Mouse (Mus musculus) midbrain, embryonic 15.5 days (tissue): ENCODE measurements around the gene Olfr619. TPM values are rescaled to one million over a fixed set of nuclear protein-coding genes. Genes with fewer than 3 reads are reported as not detected.

Source experiments
- ATAC-seq: fragments of 200-750 bp; cut with Nextera tagmentation; replicated peaks from 2 replicates; pipeline ENCODE4 v1.8.0; 2017; ENCODE audit warnings: moderate TSS enrichment
- H3K27ac ChIP-seq: fragments of 300-500 bp; sonication (generic); 2 replicates; pipeline ENCODE4 v1.5.1; 2015; ENCODE audit warnings: mild to moderate bottlenecking, inconsistent platforms
- H3K27me3 ChIP-seq: fragments of 300-500 bp; sonication (generic); replicated peaks from 2 replicates; pipeline ENCODE4 v1.6.1; 2015; ENCODE audit warnings: inconsistent platforms
- H3K36me3 ChIP-seq: fragments of 300-500 bp; sonication (generic); replicated peaks from 2 replicates; pipeline ENCODE4 v1.6.1; 2015; ENCODE audit warnings: inconsistent platforms
- H3K4me1 ChIP-seq: fragments of 300-500 bp; sonication (generic); 2 replicates; pipeline ENCODE4 v1.6.1; 2015; ENCODE audit warnings: inconsistent platforms
- H3K4me2 ChIP-seq: fragments of 300-500 bp; sonication (generic); 2 replicates; pipeline ENCODE4 v1.6.1; 2015; ENCODE audit warnings: inconsistent platforms, mild to moderate bottlenecking, moderate library complexity
- H3K4me3 ChIP-seq: fragments of 300-500 bp; sonication (generic); 2 replicates; pipeline ENCODE4 v1.5.1; 2015; ENCODE audit warnings: mild to moderate bottlenecking, inconsistent platforms
- H3K9ac ChIP-seq: fragments of 300-500 bp; sonication (generic); 2 replicates; pipeline ENCODE4 v1.6.1; 2015; ENCODE audit warnings: mild to moderate bottlenecking, inconsistent platforms
- H3K9me3 ChIP-seq: fragments of 300-500 bp; sonication (generic); 2 replicates; pipeline ENCODE4 v1.6.1; 2016; ENCODE audit warnings: inconsistent platforms
- WGBS: fragments of 180-500 bp; shearing (Covaris S2); methylation state at CpG from one replicate; pipeline ENCODE4 v1.1.7; 2015; ENCODE audit warnings: mixed read lengths; 5-methylcytosine and 5-hydroxymethylcytosine counted together
- microRNA-seq: library from miRNA; unstranded; fragments of <30 nt; microRNA quantifications from one replicate; pipeline ENCODE4, GENCODE M21; 2016
- polyA plus RNA-seq: library from polyadenylated mRNA; unstranded; fragments of >200 nt; fragmentation: Nextera tagmentation; extraction: Ambion mirVana; gene quantifications from 2 replicates; pipeline ENCODE4 v1.2.1, GENCODE M21; 2015

Gene Olfr619
- polyA plus RNA-seq: not detected in 2 replicates

DNA sequence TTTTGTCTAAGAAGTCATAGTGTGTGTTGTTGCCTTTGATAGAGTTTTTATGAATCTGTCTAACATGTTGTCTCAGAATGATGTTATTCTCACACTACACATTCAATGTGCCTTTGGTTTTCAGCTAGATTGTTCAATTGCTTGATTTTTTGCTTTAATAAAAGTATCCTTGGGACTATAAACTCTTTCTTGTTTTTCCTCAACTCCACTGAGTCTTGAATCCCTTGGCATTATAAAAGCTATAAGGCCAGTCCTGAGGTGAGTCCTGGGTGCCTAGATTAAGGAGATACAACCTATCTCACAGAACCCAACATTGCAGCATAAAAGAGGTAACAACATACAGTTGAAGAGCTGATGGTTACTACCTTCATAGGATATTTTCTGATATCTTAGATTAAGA, at the start of gene Olfr619:
Gene Olfr619, plus strand, starts transcription at position 301 of the 400 bp plus-strand sequence.
- Histone ChIP-seq H3K4me2 (no peak within 1 kb of the TSS), H3K27me3 (no peaks in the 10 kb centered on the region), H3K4me3 (no peak within 1 kb of the TSS), H3K9me3 (no peaks in the 10 kb centered on the region), H3K4me1 (no peaks in the 10 kb centered on the region), H3K27ac (no peak within 1 kb of the TSS), H3K36me3 (no peaks in the 10 kb centered on the region), H3K9ac (no peak within 1 kb of the TSS)
- no peak for ATAC-seq

DNA sequence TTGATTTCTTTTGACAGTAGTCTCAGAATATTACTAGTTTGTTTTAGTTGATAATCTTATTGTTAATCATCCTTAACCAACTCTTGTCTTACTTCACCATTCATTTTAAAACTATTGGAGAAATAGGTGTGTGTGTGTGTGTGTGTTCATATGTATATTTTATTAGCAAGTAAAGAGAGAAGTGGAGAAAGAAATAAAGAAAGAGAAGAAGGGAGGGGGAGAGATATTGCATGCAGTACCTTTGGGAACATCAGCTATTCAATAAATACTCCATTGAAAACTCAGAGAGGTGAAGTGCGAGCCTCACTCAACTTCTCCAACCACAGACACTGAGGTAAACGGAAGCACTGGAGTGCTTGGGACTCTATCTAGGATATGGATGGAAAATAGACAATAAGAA, 44.6 kb upstream of the Olfr619 start, which contains the start of gene Olfr615:
Gene Olfr615, plus strand, starts transcription at position 301 of the 400 bp plus-strand sequence.
- no peak within 1 kb of the TSS for H3K27ac ChIP-seq
- H3K27me3 ChIP-seq: no peaks in the 10 kb centered on the region
- no peaks in the 10 kb centered on the region for H3K4me1 ChIP-seq
- H3K9me3 ChIP-seq: no peaks in the 10 kb centered on the region
- H3K9ac ChIP-seq: no peak within 1 kb of the TSS
- H3K4me3 ChIP-seq: no peak within 1 kb of the TSS
- no peak within 1 kb of the TSS for H3K4me2 ChIP-seq
- no peaks in the 10 kb centered on the region for H3K36me3 ChIP-seq
- WGBS: 86% methylated on average over 2 of the region's 2 CpGs
- no peak for ATAC-seq

DNA sequence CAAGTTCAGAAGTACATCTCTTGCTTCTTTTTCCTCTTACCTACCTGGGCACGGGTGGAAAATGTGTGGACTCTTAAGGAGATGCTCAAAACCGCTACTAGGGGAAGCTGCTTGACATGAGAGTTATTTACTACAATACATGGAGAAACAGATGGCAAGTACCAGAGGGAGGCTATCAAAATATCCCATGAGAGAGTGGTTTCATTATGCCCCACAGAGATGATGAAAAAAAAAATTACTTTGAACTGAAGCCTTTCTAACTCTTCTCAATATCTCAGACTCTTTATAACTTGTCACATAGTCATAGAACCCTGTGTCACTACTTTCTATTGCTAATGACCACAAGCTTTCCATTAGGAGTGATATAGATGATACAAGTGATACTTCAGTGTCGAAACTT, 31.3 kb upstream of the Olfr619 start, which contains the start of gene Olfr616:
Gene Olfr616, minus strand, starts transcription at position 101 of the 400 bp plus-strand sequence.
- no peak within 1 kb of the TSS for H3K27ac ChIP-seq
- no peak for ATAC-seq
- whole genome bisulfite sequencing: 77% methylated on average over 3 of the region's 3 CpGs
- H3K9me3 ChIP-seq: no peaks in the 10 kb centered on the region
- H3K4me2 ChIP-seq: no peak within 1 kb of the TSS
- no peak within 1 kb of the TSS for H3K9ac ChIP-seq
- no peak within 1 kb of the TSS for H3K4me3 ChIP-seq
- no peaks in the 10 kb centered on the region for H3K36me3 ChIP-seq
- no peaks in the 10 kb centered on the region for H3K4me1 ChIP-seq
- H3K27me3 ChIP-seq: no peaks in the 10 kb centered on the region

DNA sequence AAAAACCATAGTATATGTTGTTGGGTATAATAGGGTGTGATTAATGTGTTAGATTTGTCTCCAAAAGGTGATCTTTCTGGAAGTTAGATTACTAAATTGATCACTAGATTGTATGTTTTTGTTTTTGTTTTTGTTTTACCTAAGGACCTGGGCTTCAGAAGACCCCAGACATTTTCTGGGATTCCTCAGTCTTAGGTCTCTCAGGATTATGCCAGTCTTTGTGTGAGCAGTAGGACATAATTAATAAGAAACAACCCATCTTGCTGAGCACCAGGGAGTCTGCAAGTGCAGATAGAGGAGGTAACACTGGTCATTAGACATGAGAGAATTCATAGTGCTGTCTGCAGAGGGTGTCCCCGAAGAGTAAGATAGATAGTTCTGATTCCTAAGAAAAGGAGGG, 27.6 kb upstream of the Olfr619 start, which contains the start of gene Olfr617:
Gene Olfr617, plus strand, starts transcription at position 301 of the 400 bp plus-strand sequence.
- Histone ChIP-seq H3K4me2 (no peak within 1 kb of the TSS), H3K36me3 (no peaks in the 10 kb centered on the region), H3K9ac (no peak within 1 kb of the TSS), H3K9me3 (no peaks in the 10 kb centered on the region), H3K27me3 (no peaks in the 10 kb centered on the region), H3K27ac (no peak within 1 kb of the TSS), H3K4me1 (no peaks in the 10 kb centered on the region), H3K4me3 (no peak within 1 kb of the TSS)
- no peak for ATAC-seq
- WGBS: 90% methylated on average over 1 of the region's 1 CpGs

DNA sequence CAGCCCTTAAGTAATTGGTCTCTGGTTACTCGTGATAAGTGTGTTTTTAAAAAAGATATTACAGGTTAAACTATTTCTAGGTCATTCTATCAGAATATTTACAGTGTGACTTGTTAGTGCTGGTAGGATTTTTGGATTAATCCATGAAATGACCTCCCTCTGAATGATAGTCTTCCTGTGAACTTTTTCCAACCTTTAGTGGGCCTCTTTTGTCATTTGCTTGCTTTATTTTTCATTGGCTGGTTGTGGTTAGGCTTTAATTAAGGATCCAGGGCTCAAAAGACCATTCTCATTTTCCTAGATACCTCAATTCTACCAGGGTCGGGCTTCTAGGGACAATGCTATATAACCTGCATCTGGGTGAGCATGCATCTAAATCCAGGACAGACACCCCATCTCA, 10.6 kb upstream of the Olfr619 start, which contains the start of gene Olfr618:
Gene Olfr618, plus strand, starts transcription at position 301 of the 400 bp plus-strand sequence.
- no peaks in the 10 kb centered on the region for H3K36me3 ChIP-seq
- 66% methylated on average over 2 of the region's 2 CpGs for WGBS
- no peaks in the 10 kb centered on the region for H3K4me1 ChIP-seq
- ATAC-seq: no peak
- no peak within 1 kb of the TSS for H3K4me3 ChIP-seq
- H3K27me3 ChIP-seq: no peaks in the 10 kb centered on the region
- no peak within 1 kb of the TSS for H3K27ac ChIP-seq
- H3K9ac ChIP-seq: no peak within 1 kb of the TSS
- H3K4me2 ChIP-seq: no peak within 1 kb of the TSS
- H3K9me3 ChIP-seq: no peaks in the 10 kb centered on the region

DNA sequence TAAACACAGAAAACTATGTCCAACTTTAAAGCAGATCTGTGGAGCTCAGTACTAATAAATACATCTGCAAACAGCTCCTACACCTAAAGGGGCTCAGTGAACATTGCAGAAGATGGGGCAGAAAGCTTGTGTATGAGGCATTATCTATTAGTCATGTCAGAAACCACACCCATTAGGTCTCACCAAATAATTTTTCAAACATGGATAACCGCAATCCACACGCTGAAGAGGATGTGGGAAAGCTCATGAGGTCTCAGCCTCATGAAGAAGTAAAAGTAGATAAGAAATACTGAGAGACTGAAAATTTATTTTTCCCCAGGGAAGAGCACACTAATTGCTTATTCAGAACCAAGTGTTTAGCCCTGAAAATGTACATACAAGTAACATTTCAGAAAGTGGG, 7.0 kb downstream of the Olfr619 start:
- no peak overlapping the region for H3K4me3 ChIP-seq
- no peaks in the 10 kb centered on the region for H3K9me3 ChIP-seq
- H3K36me3 ChIP-seq: no peaks in the 10 kb centered on the region
- H3K27me3 ChIP-seq: no peaks in the 10 kb centered on the region
- H3K9ac ChIP-seq: no peak overlapping the region
- no peak for ATAC-seq
- H3K4me2 ChIP-seq: no peak overlapping the region
- no peak overlapping the region for H3K27ac ChIP-seq
- WGBS: 91% methylated on average over 2 of the region's 2 CpGs
- no peaks in the 10 kb centered on the region for H3K4me1 ChIP-seq

DNA sequence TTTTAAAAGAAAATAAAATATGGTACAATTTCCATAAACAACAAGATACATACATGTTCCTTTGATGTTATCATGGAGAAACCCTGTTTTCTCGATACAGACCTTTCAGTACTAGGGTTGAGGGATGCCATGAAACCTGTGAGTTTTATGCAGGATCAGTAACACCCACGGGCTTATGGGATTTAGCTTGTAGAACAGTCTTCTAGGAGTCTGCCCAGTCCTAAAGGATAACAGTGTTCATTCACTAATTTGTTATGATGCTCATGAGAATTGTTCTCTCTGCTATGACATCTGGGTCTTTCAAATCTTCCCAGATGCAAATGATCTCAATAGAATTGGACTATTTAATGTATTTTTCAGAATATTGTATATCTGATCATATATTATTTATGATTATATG, 12.1 kb downstream of the Olfr619 start, which contains the start of gene Olfr620:
Gene Olfr620, minus strand, starts transcription at position 101 of the 400 bp plus-strand sequence.
- Histone ChIP-seq H3K27me3 (no peaks in the 10 kb centered on the region), H3K4me2 (no peak within 1 kb of the TSS), H3K4me3 (no peak within 1 kb of the TSS), H3K27ac (no peak within 1 kb of the TSS), H3K9ac (no peak within 1 kb of the TSS), H3K9me3 (no peaks in the 10 kb centered on the region), H3K4me1 (no peaks in the 10 kb centered on the region), H3K36me3 (no peaks in the 10 kb centered on the region)
- ATAC-seq: no peak
- WGBS: 75% methylated on average over 2 of the region's 2 CpGs

DNA sequence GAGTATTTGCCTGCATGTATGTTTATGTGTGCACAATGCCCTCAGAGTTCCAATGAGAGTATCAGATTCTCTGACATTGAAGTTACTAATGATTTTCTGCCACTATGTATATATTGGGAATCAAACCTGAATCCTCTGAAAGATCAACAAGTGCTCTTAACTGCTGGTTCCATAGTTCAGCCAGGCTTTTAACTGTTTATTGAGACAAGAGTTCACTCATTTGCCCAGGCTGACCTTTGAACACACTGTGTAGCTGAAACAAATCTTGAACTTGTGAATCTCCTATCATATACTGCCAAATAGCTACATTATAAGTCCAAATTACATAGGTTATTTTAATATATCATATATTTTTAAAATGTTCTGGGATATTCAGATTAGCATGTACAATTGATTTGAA, 36.4 kb downstream of the Olfr619 start:
- H3K4me2 ChIP-seq: no peak overlapping the region
- H3K27me3 ChIP-seq: no peaks in the 10 kb centered on the region
- H3K9ac ChIP-seq: no peak overlapping the region
- no peak overlapping the region for H3K27ac ChIP-seq
- H3K4me3 ChIP-seq: no peak overlapping the region
- no peaks in the 10 kb centered on the region for H3K4me1 ChIP-seq
- H3K36me3 ChIP-seq: no peaks in the 10 kb centered on the region
- no peak for ATAC-seq
- H3K9me3 ChIP-seq: no peaks in the 10 kb centered on the region

DNA sequence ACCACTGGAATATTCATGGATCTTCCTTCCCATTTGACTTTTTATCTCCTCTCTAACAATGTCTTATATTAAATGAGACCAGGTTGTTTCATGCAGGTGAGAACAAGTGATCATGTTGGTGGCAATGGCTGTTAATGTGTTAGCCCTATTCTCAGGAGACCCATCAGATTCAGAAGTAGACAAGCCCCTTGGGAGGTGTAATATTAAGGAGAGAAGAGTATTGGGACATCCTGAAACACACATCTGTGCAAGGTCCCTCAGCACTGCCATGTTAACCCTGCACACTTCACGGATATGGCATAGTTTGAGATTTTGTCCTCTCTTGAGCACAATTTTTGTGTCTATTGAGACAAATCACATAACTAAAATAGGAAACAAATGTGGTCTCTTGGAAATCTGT, 42.2 kb downstream of the Olfr619 start, which contains the start of gene Olfr622:
Gene Olfr622, minus strand, starts transcription at position 101 of the 400 bp plus-strand sequence.
- no peak within 1 kb of the TSS for H3K9ac ChIP-seq
- H3K27ac ChIP-seq: no peak within 1 kb of the TSS
- H3K9me3 ChIP-seq: no peaks in the 10 kb centered on the region
- no peak within 1 kb of the TSS for H3K4me2 ChIP-seq
- no peak within 1 kb of the TSS for H3K4me3 ChIP-seq
- 85% methylated on average over 1 of the region's 1 CpGs for WGBS
- no peaks in the 10 kb centered on the region for H3K27me3 ChIP-seq
- no peaks in the 10 kb centered on the region for H3K4me1 ChIP-seq
- ATAC-seq: no peak
- H3K36me3 ChIP-seq: no peaks in the 10 kb centered on the region

DNA sequence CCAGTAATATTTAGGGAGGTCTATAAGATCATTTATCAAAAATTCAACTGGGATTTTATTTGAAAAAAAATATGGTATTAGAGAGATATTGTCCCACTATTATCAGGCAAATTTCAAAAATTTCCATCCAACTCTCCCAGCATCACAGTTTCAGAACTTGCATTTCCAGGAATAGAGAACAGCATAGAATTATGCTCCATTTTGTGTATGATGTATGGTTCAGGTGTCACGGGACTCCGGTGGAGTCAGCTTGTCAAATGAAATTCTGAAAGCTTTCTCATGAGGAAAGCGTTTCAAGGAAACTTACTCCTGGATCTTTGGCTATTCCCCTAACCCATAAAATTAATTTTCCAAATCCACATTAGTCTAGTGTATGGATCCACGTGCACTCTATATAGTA, 43.7 kb downstream of the Olfr619 start:
- Histone ChIP-seq H3K36me3 (no peaks in the 10 kb centered on the region), H3K27me3 (no peaks in the 10 kb centered on the region), H3K9me3 (no peaks in the 10 kb centered on the region), H3K4me2 (no peak overlapping the region), H3K4me1 (no peaks in the 10 kb centered on the region), H3K27ac (no peak overlapping the region), H3K4me3 (no peak overlapping the region), H3K9ac (no peak overlapping the region)
- ATAC-seq: no peak
- 94% methylated on average over 4 of the region's 4 CpGs for WGBS

Small RNA genes within 50 kb of the gene (microRNA-seq; reads per million reads assigned to microRNA genes)
- gene Gm26506: not detected

Other genes starting within 250 kb of the Olfr619 start
- not detected in 2 replicates for gene Olfr601, start 237.9 kb upstream of the Olfr619 start, polyA plus RNA-seq
- gene Olfr603, start 214.4 kb upstream of the Olfr619 start, polyA plus RNA-seq: not detected in 2 replicates
- gene Usp17lc, start 185.5 kb upstream of the Olfr619 start, polyA plus RNA-seq: not detected in 2 replicates
- not detected in 2 replicates for gene Olfr605, start 155.1 kb upstream of the Olfr619 start, polyA plus RNA-seq
- not detected in 2 replicates for gene Olfr606, start 151.5 kb upstream of the Olfr619 start, polyA plus RNA-seq
- not detected in 2 replicates for gene Olfr607, start 136.4 kb upstream of the Olfr619 start, polyA plus RNA-seq
- gene Olfr608, start 130.7 kb upstream of the Olfr619 start, polyA plus RNA-seq: not detected in 2 replicates
- gene Olfr609, start 102.5 kb upstream of the Olfr619 start, polyA plus RNA-seq: not detected in 2 replicates
- not detected in 2 replicates for gene Olfr610, start 88.5 kb upstream of the Olfr619 start, polyA plus RNA-seq
- gene Olfr611, start 79.7 kb upstream of the Olfr619 start, polyA plus RNA-seq: not detected in 2 replicates
- not detected in 2 replicates for gene Olfr612, start 57.9 kb upstream of the Olfr619 start, polyA plus RNA-seq
- gene Olfr613, start 52.5 kb upstream of the Olfr619 start, polyA plus RNA-seq: not detected in 2 replicates
- not detected in 2 replicates for gene Olfr615, start 44.5 kb upstream of the Olfr619 start, polyA plus RNA-seq
- gene Olfr616, start 31.4 kb upstream of the Olfr619 start, polyA plus RNA-seq: not detected in 2 replicates
- not detected in 2 replicates for gene Olfr617, start 27.5 kb upstream of the Olfr619 start, polyA plus RNA-seq
- 0.18 TPM in 1 of 2 replicates, not detected in the other for gene Olfr618, start 10.5 kb upstream of the Olfr619 start, polyA plus RNA-seq
- not detected in 2 replicates for gene Olfr620, start 12.0 kb downstream of the Olfr619 start, polyA plus RNA-seq
- gene Olfr622, start 42.1 kb downstream of the Olfr619 start, polyA plus RNA-seq: not detected in 2 replicates
- gene Olfr623, start 63.1 kb downstream of the Olfr619 start, polyA plus RNA-seq: not detected in 2 replicates
- gene Olfr624, start 70.6 kb downstream of the Olfr619 start, polyA plus RNA-seq: 0.05 TPM in 1 of 2 replicates, not detected in the other
- gene Olfr625-ps1, start 82.1 kb downstream of the Olfr619 start, polyA plus RNA-seq: not detected in 2 replicates
- gene Olfr243, start 114.1 kb downstream of the Olfr619 start, polyA plus RNA-seq: not detected in 2 replicates
- not detected in 2 replicates for gene Olfr628, start 129.8 kb downstream of the Olfr619 start, polyA plus RNA-seq
- gene Olfr629, start 144.4 kb downstream of the Olfr619 start, polyA plus RNA-seq: not detected in 2 replicates
- not detected in 2 replicates for gene Olfr630, start 156.8 kb downstream of the Olfr619 start, polyA plus RNA-seq
- not detected in 2 replicates for gene Olfr69, start 171.0 kb downstream of the Olfr619 start, polyA plus RNA-seq
- gene Olfr68, start 179.1 kb downstream of the Olfr619 start, polyA plus RNA-seq: not detected in 2 replicates
- not detected in 2 replicates for gene Olfr67, start 191.2 kb downstream of the Olfr619 start, polyA plus RNA-seq
- gene Hbb-bt, start 213.4 kb downstream of the Olfr619 start, polyA plus RNA-seq: 1,363 and 1,680 TPM in 2 replicates
- 4,007 and 5,156 TPM in 2 replicates for gene Hbb-bs, start 227.5 kb downstream of the Olfr619 start, polyA plus RNA-seq
- not detected in 2 replicates for gene Hbb-bh2, start 239.9 kb downstream of the Olfr619 start, polyA plus RNA-seq
- gene Hbb-bh1, start 242.6 kb downstream of the Olfr619 start, polyA plus RNA-seq: 1.8 and 2.5 TPM in 2 replicates